In the genomic region with DNA sequence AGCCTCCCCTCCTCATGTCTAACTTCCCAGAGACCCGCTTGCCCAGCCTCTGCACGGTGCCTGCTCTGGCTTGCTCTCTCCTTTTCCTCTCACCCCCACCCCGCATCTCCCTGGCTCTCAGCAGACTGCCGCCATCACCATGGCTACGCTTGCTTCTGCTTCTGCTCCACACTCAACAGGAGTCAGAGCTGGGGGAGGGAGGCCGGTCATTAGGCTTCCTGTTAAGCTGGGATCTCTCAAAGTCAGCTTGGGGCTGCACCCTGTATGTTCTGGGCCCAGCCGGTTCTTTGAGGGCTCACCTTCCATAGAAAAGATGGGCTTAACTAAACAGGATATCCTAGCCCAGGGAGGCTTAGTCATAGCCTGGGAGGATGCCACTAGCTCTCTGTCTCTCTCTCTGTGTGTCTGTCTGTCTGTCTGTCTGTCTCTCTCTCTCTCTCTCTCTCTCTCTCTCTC, we compare ENCODE assay signal across 8 mouse cellular contexts.
DNase-seq lines count a peak whose midpoint lies in the region; ATAC-seq lines count a peak whose summit lies in the region.

No protein-coding gene starts in this region.

- peak; percentile 42 for DNase-seq in ovary, postnatal 36 days (ENCODE audit: low spot score)
- no peak for DNase-seq in ovary, postnatal 10 days (ENCODE audit: low spot score)
- DNase-seq in embryo, embryonic 9.5 days (ENCODE audit: extremely low spot score): peak; percentile 49
- DNase-seq in layer of hippocampus, postnatal 25 days (ENCODE audit: extremely low spot score in 1 of 2, low spot score in 1 of 2): peak; percentile 45 to 55
- peak; percentile 64 for DNase-seq in lung, postnatal 36 days
- peak; percentile 68 to 71 for DNase-seq in right cerebral cortex, adult 2 months (ENCODE audit: low spot score in 2 of 2)
- DNase-seq in thymus, postnatal 36 days: no peak

- peak; percentile 78 to 91 for ATAC-seq in hematopoietic stem cell, adult 5-6 weeks (replicated peaks in 1 of 2; ENCODE audit: insufficient read depth in 1 of 2, low FRiP score in 2 of 2, low TSS enrichment in 1 of 2, low read depth in 1 of 2, poor library complexity in 2 of 2, severe bottlenecking in 2 of 2)

Comparison
In these comparisons a context has a peak if more than half of its experiments do, and no peak if none do; other contexts are left out.
1. DNase-seq: peak in ovary, postnatal 36 days (single experiment), embryo, embryonic 9.5 days (single experiment), layer of hippocampus, postnatal 25 days (2 of 2), lung, postnatal 36 days (single experiment) and right cerebral cortex, adult 2 months (2 of 2); none in ovary, postnatal 10 days (single experiment) and thymus, postnatal 36 days (0 of 2).